Mouse (Mus musculus) hindbrain, embryonic 11.5 days (tissue): ENCODE data around the gene Tspan2. TPM values are rescaled to one million over a fixed set of nuclear protein-coding genes. Genes with fewer than 3 reads are reported as not detected.

ENCODE experiments used
- ATAC-seq: fragments of 200-750 bp; cut with Nextera tagmentation; 2 replicates; pipeline ENCODE4 v1.8.0; 2017; ENCODE audit warnings: mild to moderate bottlenecking, moderate TSS enrichment, moderate library complexity; ENCODE audit not compliant: low FRiP score
- DNase-seq: peaks from one replicate; pipeline ENCODE4 v3.0.0-alpha.2; 2015; ENCODE audit warnings: low spot score
- H3K27ac ChIP-seq: fragments of 300-500 bp; sonication (generic); 2 replicates; pipeline ENCODE4 v1.5.1; 2014; ENCODE audit warnings: mild to moderate bottlenecking, low read depth, low read length
- H3K27me3 ChIP-seq: fragments of 300-500 bp; sonication (generic); 2 replicates; pipeline ENCODE4 v1.6.1; 2014; ENCODE audit warnings: mild to moderate bottlenecking, low read length, moderate library complexity, mixed read lengths; ENCODE audit not compliant: control insufficient read depth, insufficient read depth
- H3K36me3 ChIP-seq: fragments of 300-500 bp; sonication (generic); 2 replicates; pipeline ENCODE4 v1.6.1; 2014; ENCODE audit warnings: mild to moderate bottlenecking, low read length, moderate library complexity, mixed read lengths; ENCODE audit not compliant: control insufficient read depth, insufficient read depth
- H3K4me1 ChIP-seq: fragments of 300-500 bp; sonication (generic); replicated peaks from 2 replicates; pipeline ENCODE4 v1.6.1; 2014; ENCODE audit warnings: low read length, mixed read lengths; ENCODE audit not compliant: control insufficient read depth, insufficient read depth
- H3K4me2 ChIP-seq: fragments of 300-500 bp; sonication (generic); replicated peaks from 2 replicates; pipeline ENCODE4 v1.6.1; 2014; ENCODE audit warnings: mild to moderate bottlenecking, low read depth, low read length
- H3K4me3 ChIP-seq: fragments of 300-500 bp; sonication (generic); 2 replicates; pipeline ENCODE4 v1.5.1; 2014; ENCODE audit warnings: low read depth, low read length
- H3K9ac ChIP-seq: fragments of 300-500 bp; sonication (generic); 2 replicates; pipeline ENCODE4 v1.6.1; 2014; ENCODE audit warnings: low read depth, low read length
- H3K9me3 ChIP-seq: fragments of 300-500 bp; sonication (generic); 2 replicates; pipeline ENCODE4 v1.6.1; 2016; ENCODE audit warnings: low read length; ENCODE audit not compliant: control insufficient read depth
- WGBS: fragments of 180-500 bp; shearing (Covaris S2); extraction: QIAGEN DNeasy Blood & Tissue Kit; methylation state at CpG from one replicate; pipeline ENCODE4 v1.1.7; 2014; 5-methylcytosine and 5-hydroxymethylcytosine counted together
- polyA plus RNA-seq: library from polyadenylated mRNA; unstranded; fragments of >200 nt; fragmentation: Nextera tagmentation; extraction: Ambion mirVana; gene quantifications from 2 replicates; pipeline ENCODE4 v1.2.1, GENCODE M21; 2014

Tspan2 gene
- polyA plus RNA-seq, 1 experiment from 2014 or later = 9.7 TPM

DNA sequence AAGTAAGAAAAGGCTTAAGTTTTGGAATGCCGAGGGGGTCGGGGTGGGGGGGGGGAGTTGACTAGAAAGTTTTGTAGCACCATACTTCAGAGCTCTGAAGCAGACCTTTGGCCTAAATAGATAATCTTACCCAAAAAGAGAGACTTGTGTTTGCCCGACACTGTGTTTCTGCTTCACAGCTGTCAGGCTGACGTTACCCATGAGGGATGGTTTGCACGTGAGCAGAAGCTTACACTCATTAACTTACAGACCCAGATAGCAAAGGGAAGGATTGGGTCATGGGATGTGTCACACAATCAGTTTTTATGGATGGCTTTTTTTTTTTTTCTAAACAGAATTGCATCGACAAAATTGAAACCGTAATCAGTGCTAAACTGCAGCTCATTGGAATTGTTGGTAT lies 30.5 kb downstream of the Tspan2 start:
- H3K27ac ChIP-seq = no peak overlapping the region
- H3K9me3 ChIP-seq = no peaks in the 10 kb centered on the region
- no peaks in the 10 kb centered on the region for H3K36me3 ChIP-seq
- WGBS = 75% methylated on average over 7 of the region's 7 CpGs
- ATAC-seq = no peak
- H3K4me3 ChIP-seq = no peak overlapping the region
- no peak for DNase-seq
- no peaks in the 10 kb centered on the region for H3K4me1 ChIP-seq
- no peaks in the 10 kb centered on the region for H3K27me3 ChIP-seq
- H3K4me2 ChIP-seq = no peak overlapping the region
- no peak overlapping the region for H3K9ac ChIP-seq

DNA sequence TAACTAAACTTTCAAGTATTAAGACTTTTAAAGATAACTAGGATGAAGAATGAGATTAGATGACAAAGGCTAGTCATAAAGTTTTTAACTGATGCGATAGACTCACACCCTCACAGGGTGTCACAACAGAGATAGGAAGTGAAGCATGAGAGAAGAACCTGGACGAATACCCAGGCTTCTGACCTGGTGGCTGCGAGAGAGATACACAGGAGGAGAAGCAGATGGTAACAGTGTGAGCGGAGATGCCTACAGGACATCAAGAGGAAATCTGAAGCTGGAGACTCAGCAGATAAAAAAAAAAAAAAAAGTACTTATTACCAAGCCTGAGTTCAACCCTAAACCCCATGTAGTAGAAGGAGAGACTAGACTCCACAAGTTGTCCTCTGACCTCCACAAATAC lies 38.7 kb downstream of the Tspan2 start:
- 96% methylated on average over 4 of the region's 4 CpGs for WGBS
- Histone ChIP-seq H3K9ac (no peak overlapping the region), H3K9me3 (no peaks in the 10 kb centered on the region), H3K27me3 (no peaks in the 10 kb centered on the region), H3K4me2 (no peak overlapping the region), H3K4me1 (no peaks in the 10 kb centered on the region), H3K4me3 (no peak overlapping the region), H3K27ac (no peak overlapping the region), H3K36me3 (no peaks in the 10 kb centered on the region)
- DNase-seq = no peak
- ATAC-seq = no peak

DNA sequence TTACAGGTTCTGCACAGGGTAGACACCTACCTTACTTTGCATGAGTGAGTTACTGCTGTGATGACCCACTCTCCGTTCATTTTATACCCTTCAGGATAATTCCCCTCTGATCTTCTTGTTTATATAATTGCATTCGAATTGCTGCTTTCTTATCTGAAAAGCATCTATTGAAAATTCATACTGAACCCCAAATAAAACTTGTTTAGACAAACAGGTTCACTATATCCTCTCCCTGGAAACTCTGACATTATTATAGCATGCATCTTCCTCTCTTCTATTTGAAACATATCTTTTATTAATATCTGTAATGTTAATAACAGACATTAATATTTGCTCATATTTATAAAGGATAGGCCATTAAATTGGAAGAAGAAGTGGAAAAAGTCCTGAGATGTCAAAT lies 48.3 kb downstream of the Tspan2 start, which contains the start of gene Tshb:
TSS of gene Tshb (minus strand) at position 101 of the 400 bp plus-strand sequence.
- Histone ChIP-seq H3K27me3 (no peaks in the 10 kb centered on the region), H3K4me2 (no peak within 1 kb of the TSS), H3K4me1 (no peaks in the 10 kb centered on the region), H3K9me3 (no peaks in the 10 kb centered on the region), H3K36me3 (no peaks in the 10 kb centered on the region), H3K27ac (no peak within 1 kb of the TSS), H3K4me3 (no peak within 1 kb of the TSS), H3K9ac (no peak within 1 kb of the TSS)
- ATAC-seq = no peak
- WGBS = 81% methylated on average over 2 of the region's 2 CpGs
- DNase-seq = no peak

DNA sequence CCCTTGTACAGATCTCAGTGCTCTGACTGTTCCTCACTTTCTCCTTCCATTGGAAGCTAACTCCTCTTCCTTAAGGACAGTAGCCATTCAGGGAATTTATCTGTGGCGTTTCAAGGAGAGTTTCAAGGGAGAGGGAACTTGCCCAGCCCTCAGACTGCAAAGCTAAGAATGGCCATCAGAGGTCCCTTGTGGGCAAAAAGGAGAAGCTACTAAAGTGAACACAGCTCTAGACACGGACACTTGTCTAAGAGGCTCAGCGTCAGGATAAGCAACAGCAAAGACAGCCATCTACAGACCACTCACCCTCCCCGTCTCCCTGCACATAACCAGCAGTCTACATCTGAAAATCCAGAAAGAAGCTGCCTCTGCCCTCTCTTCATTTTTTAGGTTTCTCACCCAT lies 53.0 kb downstream of the Tspan2 start:
- ATAC-seq (no peak), DNase-seq (no peak)
- H3K4me1 ChIP-seq = no peaks in the 10 kb centered on the region
- H3K27me3 ChIP-seq = no peaks in the 10 kb centered on the region
- no peak overlapping the region for H3K4me3 ChIP-seq
- H3K4me2 ChIP-seq = no peak overlapping the region
- H3K9me3 ChIP-seq = no peaks in the 10 kb centered on the region
- no peak overlapping the region for H3K9ac ChIP-seq
- WGBS = 49% methylated on average over 4 of the region's 4 CpGs
- no peaks in the 10 kb centered on the region for H3K36me3 ChIP-seq
- no peak overlapping the region for H3K27ac ChIP-seq

- WGBS = 7% methylated on average over 3 of the region's 3 CpGs
- peak; percentile 85 for DNase-seq
- Histone ChIP-seq H3K4me1 (no peaks in the 10 kb centered on the region), H3K9ac (no peak overlapping the region), H3K27ac (no peak overlapping the region), H3K4me3 (no peak overlapping the region), H3K4me2 (no peak overlapping the region), H3K9me3 (no peaks in the 10 kb centered on the region), H3K36me3 (no peaks in the 10 kb centered on the region), H3K27me3 (no peaks in the 10 kb centered on the region)
- no peak for ATAC-seq
Measured at GRCm38 (mm10) chr3:102803937-102804336, 69.6 kb downstream of the Tspan2 start.

DNA sequence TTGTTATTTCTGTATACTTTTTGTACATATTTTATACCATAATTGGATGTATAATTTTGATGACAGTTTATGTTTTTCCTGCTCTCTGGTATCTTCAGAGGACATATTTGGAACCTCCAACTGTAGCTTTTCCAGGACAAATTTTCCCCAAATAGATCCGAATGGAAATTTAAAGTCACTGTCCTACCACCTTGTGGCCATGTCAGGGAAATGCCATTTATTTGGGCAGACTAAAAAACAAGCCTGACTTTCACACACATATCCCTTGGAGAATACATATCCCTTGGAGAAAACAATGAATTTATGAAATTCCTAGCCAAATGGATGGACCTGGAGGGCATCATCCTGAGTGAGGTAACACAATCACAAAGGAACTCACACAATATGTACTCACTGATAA lies 108.1 kb downstream of the Tspan2 start:
- no peaks in the 10 kb centered on the region for H3K9me3 ChIP-seq

DNA sequence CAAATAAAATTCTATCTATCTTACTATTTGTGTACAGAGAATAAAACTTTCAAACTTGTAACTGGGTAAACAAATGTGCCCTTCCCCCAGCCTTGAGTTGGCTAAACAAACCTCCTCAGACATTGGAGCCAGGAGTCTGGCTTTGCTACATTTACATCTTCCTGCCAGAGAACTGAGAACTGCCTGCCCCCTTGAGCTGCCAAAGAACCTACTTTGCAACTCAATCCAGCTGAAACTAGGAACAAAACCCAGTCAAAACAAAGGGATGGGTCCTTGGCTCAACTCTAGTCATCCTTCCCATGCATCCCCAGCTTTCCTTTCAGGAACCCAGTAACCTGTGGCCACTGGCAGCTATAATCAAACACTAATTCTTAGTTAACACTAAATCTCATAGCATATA lies 114.3 kb downstream of the Tspan2 start:
- ATAC-seq (no peak), DNase-seq (no peak)
- H3K4me2 ChIP-seq = no peak overlapping the region
- no peaks in the 10 kb centered on the region for H3K4me1 ChIP-seq
- H3K36me3 ChIP-seq = no peaks in the 10 kb centered on the region
- H3K27me3 ChIP-seq = no peaks in the 10 kb centered on the region
- H3K27ac ChIP-seq = no peak overlapping the region
- no peak overlapping the region for H3K4me3 ChIP-seq
- no peak overlapping the region for H3K9ac ChIP-seq
- H3K9me3 ChIP-seq = no peaks in the 10 kb centered on the region

More for the DNA sequence above, 108.1 kb downstream of the Tspan2 start:
- ATAC-seq (no peak), DNase-seq (no peak)
- Histone ChIP-seq H3K27ac (no peak overlapping the region), H3K4me1 (no peaks in the 10 kb centered on the region), H3K27me3 (no peaks in the 10 kb centered on the region), H3K36me3 (no peaks in the 10 kb centered on the region), H3K9ac (no peak overlapping the region), H3K4me3 (no peak overlapping the region), H3K4me2 (no peak overlapping the region)
- 42% methylated on average over 1 of the region's 1 CpGs for WGBS

Other genes with a start within 250 kb of the Tspan2 start
- gene Tshb, start 48.2 kb downstream of the Tspan2 start, polyA plus RNA-seq = 0.18 and 0.23 TPM in 2 replicates
- gene Sycp1, start 201.6 kb downstream of the Tspan2 start, polyA plus RNA-seq = 0.11 TPM in 1 of 2 replicates, not detected in the other
- gene Nr1h5, start 229.6 kb downstream of the Tspan2 start, polyA plus RNA-seq = not detected in 2 replicates